Mouse (Mus musculus): ENCODE data around the gene Arrdc3. TPM values are rescaled to one million over a fixed set of nuclear protein-coding genes. Genes with fewer than 3 reads are reported as not detected.

Arrdc3 gene
- total and polyA plus RNA-seq, 2 experiments from 2014 or later, result 58.6 to 90.6 TPM

GRCm38 (mm10) chr13:80921593-80922327 is 38.6 kb downstream of the Arrdc3 start:
- Histone ChIP-seq H3K4me2 (ENCODE audit: low read depth) (no peak overlapping the region), H3K4me1 (ENCODE audit: insufficient read depth) (no peaks in the 10 kb centered on the region), H3K9ac (no peak overlapping the region), H3K4me3 (ENCODE audit: low read depth, low read length) (no peak overlapping the region), H3K36me3 (ENCODE audit: insufficient read depth) (no peaks in the 10 kb centered on the region), H3K27ac (ENCODE audit: low read depth, low read length) (no peak overlapping the region), H3K9me3 (ENCODE audit: low read length) (no peaks in the 10 kb centered on the region), H3K27me3 (ENCODE audit: insufficient read depth, low read length) (no peaks in the 10 kb centered on the region)
- 51% methylated on average over 7 of the region's 7 CpGs for WGBS
- DNase-seq (no peak), ATAC-seq (no peak)
- no peak for TF ChIP-seq CTCF (IDR thresholded peaks at IDR 0.05; ENCODE audit: low read depth)

- Histone ChIP-seq H3K9me3 (ENCODE audit: low read length) (no peaks in the 10 kb centered on the region), H3K27ac (ENCODE audit: low read depth, low read length) (no peak overlapping the region), H3K9ac (no peak overlapping the region), H3K4me3 (ENCODE audit: low read depth, low read length) (no peak overlapping the region), H3K4me2 (ENCODE audit: low read depth) (no peak overlapping the region), H3K36me3 (ENCODE audit: insufficient read depth) (no peaks in the 10 kb centered on the region), H3K4me1 (ENCODE audit: insufficient read depth) (no peaks in the 10 kb centered on the region), H3K27me3 (ENCODE audit: insufficient read depth, low read length) (no peaks in the 10 kb centered on the region)
- WGBS, result 82% methylated on average over 7 of the region's 7 CpGs
- DNase-seq, result no peak
- TF ChIP-seq CTCF (IDR thresholded peaks at IDR 0.05; ENCODE audit: low read depth), result no peak
- no peak for ATAC-seq
Observed at GRCm38 (mm10) chr13:80928187-80928586, 45.0 kb downstream of the Arrdc3 start.

- ATAC-seq, result no peak
- Histone ChIP-seq H3K4me2 (ENCODE audit: low read depth) (no peak overlapping the region), H3K27ac (ENCODE audit: low read depth, low read length) (no peak overlapping the region), H3K9me3 (ENCODE audit: low read length) (no peaks in the 10 kb centered on the region), H3K36me3 (ENCODE audit: insufficient read depth) (no peaks in the 10 kb centered on the region), H3K9ac (no peak overlapping the region), H3K27me3 (ENCODE audit: insufficient read depth, low read length) (no peaks in the 10 kb centered on the region), H3K4me3 (ENCODE audit: low read depth, low read length) (no peak overlapping the region), H3K4me1 (ENCODE audit: insufficient read depth) (no peaks in the 10 kb centered on the region)
- no peak for TF ChIP-seq CTCF (IDR thresholded peaks at IDR 0.05; ENCODE audit: low read depth)
- 93% methylated on average over 4 of the region's 4 CpGs for WGBS
- no peak for DNase-seq
Observed at GRCm38 (mm10) chr13:80930030-80930429, 46.8 kb downstream of the Arrdc3 start.

GRCm38 (mm10) chr13:80932816-80933402 is 49.7 kb downstream of the Arrdc3 start:
- ATAC-seq (no peak), DNase-seq (no peak)
- no peak overlapping the region for H3K4me3 ChIP-seq (ENCODE audit: low read depth, low read length)
- 66% methylated on average over 5 of the region's 5 CpGs for WGBS
- H3K9me3 ChIP-seq (ENCODE audit: low read length), result no peaks in the 10 kb centered on the region
- H3K27me3 ChIP-seq (ENCODE audit: insufficient read depth, low read length), result no peaks in the 10 kb centered on the region
- no peak overlapping the region for H3K9ac ChIP-seq
- H3K4me1 ChIP-seq (ENCODE audit: insufficient read depth), result no peaks in the 10 kb centered on the region
- no peak for TF ChIP-seq CTCF (IDR thresholded peaks at IDR 0.05; ENCODE audit: low read depth)
- no peak overlapping the region for H3K27ac ChIP-seq (ENCODE audit: low read depth, low read length)
- no peak overlapping the region for H3K4me2 ChIP-seq (ENCODE audit: low read depth)
- H3K36me3 ChIP-seq (ENCODE audit: insufficient read depth), result no peaks in the 10 kb centered on the region

- H3K36me3 ChIP-seq (ENCODE audit: insufficient read depth), result no peaks in the 10 kb centered on the region
- H3K4me3 ChIP-seq (ENCODE audit: low read depth, low read length), result no peak overlapping the region
- H3K4me2 ChIP-seq (ENCODE audit: low read depth), result no peak overlapping the region
- no peak overlapping the region for H3K27ac ChIP-seq (ENCODE audit: low read depth, low read length)
- H3K9me3 ChIP-seq (ENCODE audit: low read length), result no peaks in the 10 kb centered on the region
- WGBS, result 93% methylated on average over 2 of the region's 2 CpGs
- DNase-seq (no peak), ATAC-seq (no peak)
- no peaks in the 10 kb centered on the region for H3K27me3 ChIP-seq (ENCODE audit: insufficient read depth, low read length)
- no peak for TF ChIP-seq CTCF (IDR thresholded peaks at IDR 0.05; ENCODE audit: low read depth)
- H3K4me1 ChIP-seq (ENCODE audit: insufficient read depth), result no peaks in the 10 kb centered on the region
- no peak overlapping the region for H3K9ac ChIP-seq
Observed at GRCm38 (mm10) chr13:80936426-80936825, 53.2 kb downstream of the Arrdc3 start.

- Histone ChIP-seq H3K9me3 (ENCODE audit: low read length) (no peaks in the 10 kb centered on the region), H3K9ac (no peak overlapping the region), H3K27me3 (ENCODE audit: insufficient read depth, low read length) (no peaks in the 10 kb centered on the region), H3K36me3 (ENCODE audit: insufficient read depth) (no peaks in the 10 kb centered on the region), H3K4me1 (ENCODE audit: insufficient read depth) (no peaks in the 10 kb centered on the region), H3K27ac (ENCODE audit: low read depth, low read length) (no peak overlapping the region), H3K4me3 (ENCODE audit: low read depth, low read length) (no peak overlapping the region), H3K4me2 (ENCODE audit: low read depth) (no peak overlapping the region)
- no peak; the same call in 1 of the 2 replicates for ATAC-seq
- no peak for TF ChIP-seq CTCF (IDR thresholded peaks at IDR 0.05; ENCODE audit: low read depth)
- WGBS, result 78% methylated on average over 4 of the region's 4 CpGs
- DNase-seq, result no peak
Observed at GRCm38 (mm10) chr13:80939228-80939627, 56.0 kb downstream of the Arrdc3 start.

GRCm38 (mm10) chr13:80939866-80940265 is 56.7 kb downstream of the Arrdc3 start:
- H3K9me3 ChIP-seq (ENCODE audit: low read length), result no peaks in the 10 kb centered on the region
- no peak for TF ChIP-seq CTCF (IDR thresholded peaks at IDR 0.05; ENCODE audit: low read depth)
- WGBS, result 71% methylated on average over 1 of the region's 1 CpGs

More at GRCm38 (mm10) chr13:80939866-80940265, 56.7 kb downstream of the Arrdc3 start:
- Histone ChIP-seq H3K4me2 (ENCODE audit: low read depth) (no peak overlapping the region), H3K4me3 (ENCODE audit: low read depth, low read length) (no peak overlapping the region), H3K9ac (no peak overlapping the region), H3K27me3 (ENCODE audit: insufficient read depth, low read length) (no peaks in the 10 kb centered on the region), H3K36me3 (ENCODE audit: insufficient read depth) (no peaks in the 10 kb centered on the region), H3K27ac (ENCODE audit: low read depth, low read length) (no peak overlapping the region), H3K4me1 (ENCODE audit: insufficient read depth) (no peaks in the 10 kb centered on the region)
- DNase-seq (no peak), ATAC-seq (no peak)
